Mouse (Mus musculus) E14TG2a.4 (cell line): ENCODE measurements around the gene Antxr1.

Experiments
- CTCF ChIP-seq: conservative IDR thresholded peaks from 2 replicates; pipeline ENCODE4 v1.5.1; 2014; ENCODE audit warnings: low read length
- NANOG ChIP-seq: IDR thresholded peaks from 2 replicates; pipeline ENCODE4 v1.6.1; 2014; ENCODE audit warnings: borderline replicate concordance, low read length, mixed read lengths
- POU5F1 ChIP-seq: IDR thresholded peaks from 2 replicates; pipeline ENCODE4 v1.6.1; 2014; ENCODE audit warnings: low read length, borderline replicate concordance

DNA sequence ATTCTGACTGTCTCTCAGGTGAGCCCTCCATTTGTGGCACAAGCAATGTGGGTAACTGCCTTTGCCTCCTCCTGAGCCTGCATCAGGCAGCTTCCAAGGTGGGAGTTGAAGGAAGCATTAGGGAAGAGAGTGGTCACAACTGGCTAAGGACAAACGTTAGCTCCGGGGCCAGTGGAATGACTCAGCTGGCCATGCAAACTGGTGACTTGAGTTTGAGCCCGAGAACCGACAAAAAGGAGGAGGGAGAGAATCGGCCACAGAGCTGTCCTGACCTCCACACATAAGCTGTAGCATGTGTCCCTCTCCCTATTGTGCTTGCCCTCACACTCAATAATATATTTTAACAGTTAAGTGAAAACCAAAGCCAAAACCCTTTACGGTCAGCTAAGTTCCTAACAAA lies 152.9 kb downstream of the Antxr1 start:
- no peak for TF ChIP-seq CTCF
- TF ChIP-seq NANOG: no peak
- TF ChIP-seq POU5F1: no peak
